Mouse (Mus musculus) testis, adult 2 months (tissue): ENCODE measurements around the gene Hist2h2aa1.

ENCODE experiments used
- CTCF ChIP-seq: fragments of 200-500 bp; IDR thresholded peaks from 2 replicates; pipeline ENCODE4 v1.5.1; 2012; ENCODE audit warnings: low read depth, mild to moderate bottlenecking, inconsistent platforms, low read length, moderate library complexity; ENCODE audit not compliant: control insufficient read depth, insufficient read depth, insufficient replicate concordance
- POLR2A ChIP-seq: fragments of 200-500 bp; IDR thresholded peaks from 2 replicates; pipeline ENCODE4 v1.6.1; 2012; ENCODE audit warnings: low read depth, mild to moderate bottlenecking, inconsistent platforms, low read length, moderate library complexity; ENCODE audit not compliant: control insufficient read depth

- TF ChIP-seq CTCF (no peak), POLR2A (no peak)
Observed at GRCm38 (mm10) chr3:96280660-96281059, 35.4 kb downstream of the Hist2h2aa1 start.
